Mouse (Mus musculus) hematopoietic stem cell, adult 5-6 weeks (primary cell): ENCODE measurements around the gene Dnttip1. TPM values are rescaled to one million over a fixed set of nuclear protein-coding genes. Genes with fewer than 3 reads are reported as not detected.
"Not testable (repeated sequence)": the region's sequence is repeated elsewhere in the genome, so short reads cannot be mapped to it uniquely, and the experiment has no call there.

Source experiments
- ATAC-seq, 2 experiments: fragments of 125-278 bp in 1 of 2; replicated peaks in 1 of 2; 2 replicates each; pipeline ENCODE4 v1.8.0; 2016 to 2017; ENCODE audit warnings: inconsistent platforms in 2 of 2, mild to moderate bottlenecking in 2 of 2, moderate number of reproducible peaks in 2 of 2, low read depth in 1 of 2, moderate TSS enrichment in 1 of 2; ENCODE audit not compliant: low FRiP score in 2 of 2, poor library complexity in 2 of 2, severe bottlenecking in 2 of 2, insufficient read depth in 1 of 2, low TSS enrichment in 1 of 2
- total RNA-seq: library from RNA; stranded (forward); fragments of 172-1452, 232-1000 nt; gene quantifications from 2 replicates; pipeline ENCODE4 v1.2.3, GENCODE M21; 2017

Gene Dnttip1
- total RNA-seq = 22.9 and 31.3 TPM in 2 replicates

- peak; percentile 74 to 85 for ATAC-seq
These were observed at the start of gene Dnttip1, which contains the start of gene Wfdc3 for GRCm38 (mm10) chr2:164745843-164746479. TSS of gene Dnttip1 (plus strand) at chr2:164745983. TSS of gene Wfdc3 (minus strand) at chr2:164745931.

GRCm38 (mm10) chr2:164698201-164698600 is 47.6 kb upstream of the Dnttip1 start, which contains the start of gene Spint4:
TSS of gene Spint4 (plus strand) at chr2:164698501.
- no peak for ATAC-seq

- no peak for ATAC-seq
These were observed 44.8 kb upstream of the Dnttip1 start for GRCm38 (mm10) chr2:164700959-164701358.

- no peak for ATAC-seq
These were observed 44.0 kb upstream of the Dnttip1 start for GRCm38 (mm10) chr2:164701761-164702160.

- no peak for ATAC-seq
These were observed 41.5 kb upstream of the Dnttip1 start for GRCm38 (mm10) chr2:164704235-164704634.

- ATAC-seq = no peak
These were observed 40.5 kb upstream of the Dnttip1 start for GRCm38 (mm10) chr2:164705328-164705727.

DNA sequence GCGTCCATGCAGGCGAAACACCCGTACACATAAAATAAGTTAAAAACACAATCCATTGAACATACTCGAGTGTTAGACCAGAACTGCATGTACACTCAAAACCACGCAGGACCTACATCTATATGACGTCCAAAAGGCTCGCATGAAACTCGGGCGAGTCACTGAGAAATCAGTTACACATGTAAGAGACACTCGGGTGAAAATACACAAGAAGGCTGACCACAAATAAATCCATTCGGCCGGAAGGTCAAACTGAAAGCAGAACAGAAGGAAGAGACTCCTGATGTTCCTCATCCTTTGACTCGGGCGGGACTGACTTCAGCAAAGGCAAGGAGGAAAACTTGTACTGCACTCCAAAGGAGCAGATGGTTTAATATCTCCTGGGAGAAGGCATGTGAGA is 39.8 kb upstream of the Dnttip1 start:
- ATAC-seq = no peak

DNA sequence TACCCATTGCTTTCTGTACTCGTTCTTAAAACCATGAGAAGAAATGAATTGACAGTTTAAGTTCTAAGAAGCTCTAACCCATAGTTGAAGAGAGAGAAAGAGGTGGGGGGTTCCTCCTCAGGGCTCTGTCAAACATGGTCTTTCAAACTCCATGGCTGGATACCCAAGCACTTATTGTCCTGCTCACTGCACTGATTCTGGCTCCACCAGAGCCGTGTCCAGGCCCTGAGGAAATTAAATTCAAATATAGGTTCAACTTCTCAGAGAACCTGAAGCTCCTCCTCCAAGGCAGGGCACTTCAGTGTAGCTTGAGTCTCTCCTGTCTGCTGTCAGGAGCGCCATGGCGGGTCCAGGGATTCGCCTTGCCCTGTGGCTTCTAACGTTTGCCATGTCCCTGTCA is 30.8 kb upstream of the Dnttip1 start, which contains the start of gene Spint5:
TSS of gene Spint5 (plus strand) at position 301 of the 400 bp plus-strand sequence.
- ATAC-seq = no peak

GRCm38 (mm10) chr2:164716194-164716786 is 29.5 kb upstream of the Dnttip1 start:
- ATAC-seq = not testable (repeated sequence)

- ATAC-seq = no peak
These were observed 22.5 kb upstream of the Dnttip1 start for GRCm38 (mm10) chr2:164723276-164723675.

GRCm38 (mm10) chr2:164725895-164726619 is 19.7 kb upstream of the Dnttip1 start:
- ATAC-seq = peak; percentile 42 to 68; a peak in 2 of 4 replicates

DNA sequence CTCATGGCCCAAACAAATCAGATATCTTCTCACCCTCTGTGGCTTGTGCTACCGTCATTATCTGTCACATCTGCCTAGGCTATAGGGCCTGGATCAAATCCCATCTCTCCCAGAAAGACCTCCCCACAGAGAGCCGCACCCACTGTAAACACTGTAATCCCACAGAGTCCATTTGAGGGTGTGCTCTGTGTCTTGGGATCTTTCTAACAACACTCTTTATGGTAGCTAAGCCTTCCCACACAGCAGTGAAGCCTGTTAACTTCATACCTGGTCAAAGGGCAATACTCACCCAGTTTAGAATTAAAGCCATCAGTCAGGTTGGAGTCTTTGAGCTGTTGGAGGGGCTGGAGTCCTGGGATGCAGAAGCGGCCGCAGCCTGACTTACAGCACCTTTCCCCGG is 14.1 kb upstream of the Dnttip1 start:
- no peak for ATAC-seq

DNA sequence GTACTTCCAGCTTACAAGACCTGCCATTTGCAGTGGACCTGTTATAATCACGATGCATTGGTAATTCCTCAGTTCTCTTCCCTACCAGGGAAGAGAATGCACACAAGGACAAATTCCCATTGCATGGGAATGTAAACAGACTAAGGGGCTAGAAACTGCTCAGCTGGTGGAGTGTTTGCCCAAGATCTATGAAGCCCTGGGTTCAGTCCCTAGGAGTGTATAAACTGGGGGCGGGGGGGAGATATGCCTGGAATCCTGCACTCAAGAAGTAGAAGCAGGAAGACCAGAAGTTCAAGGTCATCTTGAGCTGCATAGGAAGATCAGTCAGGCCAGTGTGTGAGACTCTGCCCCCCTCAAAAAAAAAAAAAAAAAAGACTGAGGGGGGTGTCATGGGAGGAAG is 12.5 kb upstream of the Dnttip1 start:
- no peak for ATAC-seq

- no peak for ATAC-seq
These were observed 10.9 kb upstream of the Dnttip1 start for GRCm38 (mm10) chr2:164734839-164735238.

GRCm38 (mm10) chr2:164735446-164735845 is 10.3 kb upstream of the Dnttip1 start:
- ATAC-seq = no peak

GRCm38 (mm10) chr2:164737377-164738090 is 8.2 kb upstream of the Dnttip1 start:
- no peak for ATAC-seq

GRCm38 (mm10) chr2:164739876-164740275 is 5.9 kb upstream of the Dnttip1 start:
- no peak for ATAC-seq

- peak in 1 of 2 experiments; percentile 37; a peak in 3 of 4 replicates for ATAC-seq
These were observed 796 bp upstream of the Dnttip1 start for GRCm38 (mm10) chr2:164744987-164745386.
